Mouse (Mus musculus) MEL (cell line): ENCODE measurements around the gene Fnip2. TPM values are rescaled to one million over a fixed set of nuclear protein-coding genes. Genes with fewer than 3 reads are reported as not detected.
A peak's percentile ranks its signal among the peaks of the same experiment; 100 is the strongest.

ENCODE experiments used
- DNase-seq: peaks from one replicate; pipeline ENCODE4 v3.0.0; 2011; ENCODE audit warnings: low read depth, low spot score
- H3K27ac ChIP-seq: 2 replicates; pipeline ENCODE4 v1.5.1; 2012; ENCODE audit warnings: low read depth, mild to moderate bottlenecking, control low read depth, low read length, moderate library complexity; ENCODE audit not compliant: control insufficient read depth
- H3K27me3 ChIP-seq, 2 experiments: fragments of 150-350 bp in 1 of 2; sonication (generic) in 1 of 2; 2 replicates each; pipeline ENCODE4 v1.6.1; 2012; ENCODE audit warnings: low read length in 2 of 2, mild to moderate bottlenecking in 2 of 2, improper control_type of control experiment in 1 of 2, moderate library complexity in 1 of 2; ENCODE audit not compliant: insufficient read depth in 2 of 2, control insufficient read depth in 1 of 2
- H3K36me3 ChIP-seq, 2 experiments: 2 replicates each; pipeline ENCODE4 v1.6.1; 2012 to 2014; ENCODE audit warnings: low read length in 2 of 2, improper control_type of control experiment in 1 of 2, inconsistent platforms in 1 of 2, mild to moderate bottlenecking in 1 of 2; ENCODE audit not compliant: insufficient read depth in 2 of 2, control insufficient read depth in 1 of 2
- H3K4me1 ChIP-seq, 2 experiments: fragments of 150-350 bp in 1 of 2; sonication (generic) in 1 of 2; 2 replicates each; pipeline ENCODE4 v1.6.1; 2012; ENCODE audit warnings: low read length in 2 of 2, improper control_type of control experiment in 1 of 2, mild to moderate bottlenecking in 1 of 2; ENCODE audit not compliant: insufficient read depth in 2 of 2, control insufficient read depth in 1 of 2
- H3K4me3 ChIP-seq, 2 experiments: fragments of 150-350 bp in 1 of 2; sonication (generic) in 1 of 2; 2 replicates each; pipeline ENCODE4 v1.5.1; 2012; ENCODE audit warnings: low read depth in 2 of 2, low read length in 2 of 2, mild to moderate bottlenecking in 2 of 2, moderate library complexity in 2 of 2, control low read depth in 1 of 2, improper control_type of control experiment in 1 of 2; ENCODE audit not compliant: control insufficient read depth in 1 of 2, insufficient read depth in 1 of 2
- H3K79me2 ChIP-seq: 2 replicates; pipeline ENCODE4 v1.6.1; 2012; ENCODE audit warnings: mild to moderate bottlenecking, low read length, moderate library complexity; ENCODE audit not compliant: control insufficient read depth, poor library complexity, insufficient read depth
- H3K9ac ChIP-seq: 2 replicates; pipeline ENCODE4 v1.6.1; 2012; ENCODE audit warnings: low read depth, mild to moderate bottlenecking, control low read depth, low read length, moderate library complexity; ENCODE audit not compliant: control insufficient read depth, poor library complexity, severe bottlenecking
- H3K9me3 ChIP-seq: fragments of 150-350 bp; sonication (generic); replicated peaks from 2 replicates; pipeline ENCODE4 v1.6.1; 2012; ENCODE audit warnings: mild to moderate bottlenecking, low read length, improper control_type of control experiment, moderate library complexity; ENCODE audit not compliant: insufficient read depth
- CTCF ChIP-seq, 3 experiments: IDR thresholded peaks in 2 of 3; conservative IDR thresholded peaks in 1 of 3; 2 replicates each; pipeline ENCODE4 v1.5.1; 2011 to 2012; ENCODE audit warnings: low read length in 3 of 3, low read depth in 2 of 3, mild to moderate bottlenecking in 2 of 3, improper control_type of control experiment in 1 of 3, inconsistent platforms in 1 of 3, mixed read lengths in 1 of 3, moderate library complexity in 1 of 3; ENCODE audit not compliant: control insufficient read depth in 1 of 3, insufficient read depth in 1 of 3, poor library complexity in 1 of 3, severe bottlenecking in 1 of 3
- EP300 ChIP-seq, 2 experiments: IDR thresholded peaks; 2 replicates each; pipeline ENCODE4 v1.6.1; 2011; ENCODE audit warnings: improper control_type of control experiment in 2 of 2, low read length in 2 of 2, low read depth in 1 of 2, mild to moderate bottlenecking in 1 of 2
- ETS1 ChIP-seq: IDR thresholded peaks from 2 replicates; pipeline ENCODE4 v1.6.1; 2012; ENCODE audit warnings: low read depth, mild to moderate bottlenecking, inconsistent platforms, low read length, improper control_type of control experiment, moderate library complexity
- GABPA ChIP-seq: IDR thresholded peaks from 2 replicates; pipeline ENCODE4 v1.6.1; 2012; ENCODE audit warnings: low read depth, mild to moderate bottlenecking, inconsistent platforms, low read length, improper control_type of control experiment, moderate library complexity
- HCFC1 ChIP-seq: IDR thresholded peaks from 2 replicates; pipeline ENCODE4 v1.6.1; 2012; ENCODE audit warnings: low read depth, mild to moderate bottlenecking, inconsistent platforms, low read length, improper control_type of control experiment, moderate library complexity
- MAFK ChIP-seq: IDR thresholded peaks from 2 replicates; pipeline ENCODE4 v1.6.1; 2011; ENCODE audit warnings: low read depth, mild to moderate bottlenecking, low read length, improper control_type of control experiment, borderline replicate concordance
- MAX ChIP-seq: IDR thresholded peaks from 2 replicates; pipeline ENCODE4 v1.6.1; 2011; ENCODE audit warnings: low read length, improper control_type of control experiment
- MEF2A ChIP-seq: IDR thresholded peaks from 2 replicates; pipeline ENCODE4 v1.6.1; 2014; ENCODE audit warnings: low read depth, mild to moderate bottlenecking, inconsistent platforms, low read length, improper control_type of control experiment; ENCODE audit not compliant: poor library complexity, insufficient replicate concordance, severe bottlenecking; ENCODE audit errors: extremely low read depth
- MXI1 ChIP-seq: IDR thresholded peaks from 2 replicates; pipeline ENCODE4 v1.6.1; 2011; ENCODE audit warnings: mild to moderate bottlenecking, low read depth, low read length, improper control_type of control experiment
- MYB ChIP-seq: IDR thresholded peaks from 2 replicates; pipeline ENCODE4 v1.6.1; 2011; ENCODE audit warnings: mild to moderate bottlenecking, low read depth, low read length, improper control_type of control experiment
- MYC ChIP-seq: IDR thresholded peaks from 2 replicates; pipeline ENCODE4 v1.6.1; 2011; ENCODE audit warnings: low read depth, mild to moderate bottlenecking, low read length, improper control_type of control experiment, moderate library complexity
- NELFE ChIP-seq: IDR thresholded peaks from 2 replicates; pipeline ENCODE4 v1.6.1; 2011; ENCODE audit warnings: low read depth, low read length, improper control_type of control experiment
- POLR2AphosphoS5 ChIP-seq: IDR thresholded peaks from 2 replicates; pipeline ENCODE4 v1.6.1; 2012; ENCODE audit warnings: low read depth, borderline replicate concordance, mild to moderate bottlenecking, inconsistent platforms, low read length, moderate library complexity, mixed read lengths
- RAD21 ChIP-seq: IDR thresholded peaks from 2 replicates; pipeline ENCODE4 v1.6.1; 2011; ENCODE audit warnings: mild to moderate bottlenecking, low read depth, low read length, improper control_type of control experiment
- SIN3A ChIP-seq: IDR thresholded peaks from 2 replicates; pipeline ENCODE4 v1.6.1; 2012; ENCODE audit warnings: low read length, improper control_type of control experiment, inconsistent platforms
- SMC3 ChIP-seq: IDR thresholded peaks from 2 replicates; pipeline ENCODE4 v1.6.1; 2011; ENCODE audit warnings: low read depth, low read length, improper control_type of control experiment
- TAL1 ChIP-seq: IDR thresholded peaks from 2 replicates; pipeline ENCODE4 v1.6.1; 2012; ENCODE audit warnings: mild to moderate bottlenecking, inconsistent platforms, low read length, moderate library complexity, mixed read lengths
- USF1 ChIP-seq: IDR thresholded peaks from 2 replicates; pipeline ENCODE4 v1.6.1; 2014; ENCODE audit warnings: low read depth, mild to moderate bottlenecking, inconsistent platforms, low read length, improper control_type of control experiment, moderate library complexity
- USF2 ChIP-seq, 2 experiments: IDR thresholded peaks; 2 replicates each; pipeline ENCODE4 v1.6.1; 2011 to 2012; ENCODE audit warnings: improper control_type of control experiment in 2 of 2, low read length in 2 of 2, borderline replicate concordance in 1 of 2, inconsistent platforms in 1 of 2, low read depth in 1 of 2, mild to moderate bottlenecking in 1 of 2; ENCODE audit not compliant: insufficient read depth in 1 of 2
- ZC3H11A ChIP-seq: IDR thresholded peaks from 2 replicates; pipeline ENCODE4 v1.6.1; 2012; ENCODE audit warnings: low read depth, mild to moderate bottlenecking, inconsistent platforms, low read length, improper control_type of control experiment
- ZKSCAN1 ChIP-seq: IDR thresholded peaks from 2 replicates; pipeline ENCODE4 v1.6.1; 2012; ENCODE audit warnings: low read depth, mild to moderate bottlenecking, inconsistent platforms, low read length, improper control_type of control experiment, moderate library complexity
- ZMIZ1 ChIP-seq: IDR thresholded peaks from 2 replicates; pipeline ENCODE4 v1.6.1; 2012; ENCODE audit warnings: low read depth, mild to moderate bottlenecking, inconsistent platforms, low read length, improper control_type of control experiment, moderate library complexity
- polyA plus RNA-seq, 2 experiments: library from polyadenylated mRNA; stranded (reverse) in 1 of 2; unstranded in 1 of 2; fragments of >175 nt in 1 of 2; fragments of >200 nt in 1 of 2; gene quantifications; 2 replicates each; pipeline versions ENCODE4 v1.2.1 to v1.2.4; 2012; ENCODE audit warnings: low replicate concordance in 2 of 2, low read depth in 1 of 2; ENCODE audit not compliant: insufficient read length in 2 of 2, insufficient read depth in 1 of 2, missing spikeins in 1 of 2
- total RNA-seq: library from RNA; depleted of rRNA; stranded (reverse); fragments of 300-350 nt; gene quantifications from 2 replicates; pipeline ENCODE4 v1.2.3, GENCODE M21; 2012

Fnip2 gene
- total and polyA plus RNA-seq, 3 experiments = 10.4 to 65.8 (median 11.0) TPM

DNA sequence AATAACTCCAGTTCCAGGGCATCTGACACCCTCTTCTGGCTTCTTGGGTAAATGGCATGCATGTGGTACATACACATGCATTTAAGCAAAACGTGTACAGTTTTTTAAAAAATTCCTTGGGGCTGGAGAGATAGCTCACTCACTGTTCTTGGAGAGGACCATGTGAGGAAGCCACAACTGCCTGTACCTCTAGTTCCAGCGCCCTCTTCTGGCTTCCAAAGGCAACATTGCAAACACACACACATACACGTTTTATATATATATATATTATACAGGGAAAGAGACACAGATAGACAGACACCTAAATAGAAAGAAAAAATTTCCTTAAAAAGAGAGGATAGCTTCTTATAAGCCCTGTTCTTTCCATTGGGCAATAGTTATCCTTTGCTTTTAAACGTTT lies 123.7 kb downstream of the Fnip2 start:
- no peaks in the 10 kb centered on the region; a peak in 1 of 4 replicates for H3K4me1 ChIP-seq
- H3K9ac ChIP-seq = no peak overlapping the region
- H3K79me2 ChIP-seq = no peaks in the 10 kb centered on the region
- TF ChIP-seq TAL1 = no peak
- TF ChIP-seq RAD21 = peak; percentile 44
- peak; percentile 60 for TF ChIP-seq ZC3H11A
- no peak for TF ChIP-seq MEF2A
- TF ChIP-seq USF1 = no peak
- TF ChIP-seq EP300 (IDR thresholded peaks at IDR 0.05; ENCODE audit: low read depth in 1 of 2, low read length in 2 of 2) = no peak
- no peak for TF ChIP-seq ZMIZ1
- TF ChIP-seq SMC3 = peak; percentile 52
- TF ChIP-seq MXI1 = no peak
- TF ChIP-seq ZKSCAN1 = no peak
- no peak for TF ChIP-seq MAX
- TF ChIP-seq CTCF (IDR thresholded peaks at IDR 0.05 in 2 of 3, conservative IDR thresholded peaks at IDR 0.05 in 1 of 3; ENCODE audit: control insufficient read depth in 1 of 3, insufficient read depth in 1 of 3, low read depth in 2 of 3, low read length in 3 of 3, poor library complexity in 1 of 3, severe bottlenecking in 1 of 3) = peak; percentile 19 to 50 (median 45); a peak in 5 of 6 replicates
- no peaks in the 10 kb centered on the region for H3K27me3 ChIP-seq
- no peaks in the 10 kb centered on the region for H3K36me3 ChIP-seq
- DNase-seq = peak; percentile 58
- no peak overlapping the region for H3K27ac ChIP-seq
- H3K4me3 ChIP-seq = no peak overlapping the region
- H3K9me3 ChIP-seq = no peaks in the 10 kb centered on the region

DNA sequence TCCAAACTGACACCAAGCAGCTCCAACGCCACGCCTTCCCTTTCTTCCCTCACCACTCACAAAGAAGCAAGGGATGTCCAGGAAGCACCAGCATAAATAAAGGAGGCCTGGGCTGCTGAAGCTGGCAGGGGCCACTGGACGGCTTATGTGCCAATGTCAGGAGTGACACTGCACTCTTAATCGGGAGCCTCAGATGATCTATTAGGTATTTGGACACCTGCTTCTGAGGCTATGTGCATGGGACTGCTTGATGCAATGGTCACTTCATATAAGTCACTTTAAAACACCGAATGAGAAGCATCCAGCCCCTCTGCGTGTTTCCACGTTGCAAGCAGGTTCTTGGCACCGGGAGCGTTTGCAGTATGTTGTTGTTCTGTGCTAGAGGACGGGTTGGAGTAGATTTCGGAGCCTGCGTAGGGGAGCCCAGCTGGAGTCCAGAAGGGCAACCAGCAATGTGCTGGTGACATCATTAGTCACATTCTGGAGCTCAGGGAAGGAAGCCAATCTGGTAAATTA lies 126.6 kb downstream of the Fnip2 start:
- H3K9me3 ChIP-seq = no peaks in the 10 kb centered on the region
- H3K27me3 ChIP-seq = no peaks in the 10 kb centered on the region
- H3K9ac ChIP-seq = no peak overlapping the region
- no peak overlapping the region for H3K27ac ChIP-seq
- H3K79me2 ChIP-seq = no peaks in the 10 kb centered on the region
- H3K4me1 ChIP-seq = peaks cover 0 to 7% of the 10 kb centered on the region in 2 experiments; a peak in 2 of 4 replicates
- no peak overlapping the region for H3K4me3 ChIP-seq
- TF ChIP-seq ETS1 (no peak), TAL1 (no peak)
- DNase-seq = no peak
- no peaks in the 10 kb centered on the region for H3K36me3 ChIP-seq

DNA sequence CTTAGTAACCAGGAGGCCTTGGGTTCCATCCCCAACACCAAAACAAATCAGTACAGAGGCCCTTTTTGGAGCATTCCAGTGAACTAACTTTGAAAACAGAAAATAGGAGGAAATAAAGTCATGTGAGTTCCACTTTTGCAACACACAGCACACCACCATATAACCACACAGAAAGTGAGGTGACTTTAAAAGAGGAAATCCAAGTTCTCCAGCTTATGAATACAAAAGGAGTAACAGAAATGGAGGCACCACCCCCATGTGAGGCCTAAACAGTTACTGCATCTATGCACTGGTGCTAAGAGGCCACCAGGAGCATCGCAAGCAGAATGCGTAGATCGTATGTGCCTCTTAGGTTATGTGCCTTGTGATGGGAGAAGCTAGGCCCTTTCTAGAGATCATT lies 129.3 kb downstream of the Fnip2 start:
- peak; percentile 35 for DNase-seq
- Histone ChIP-seq H3K4me1 (peaks cover 0 to 7% of the 10 kb centered on the region in 2 experiments; a peak in 2 of 4 replicates), H3K9ac (no peak overlapping the region), H3K9me3 (no peaks in the 10 kb centered on the region), H3K36me3 (no peaks in the 10 kb centered on the region; a peak in 1 of 4 replicates), H3K27me3 (no peaks in the 10 kb centered on the region), H3K4me3 (no peak overlapping the region), H3K79me2 (no peaks in the 10 kb centered on the region), H3K27ac (0 out of 2 replicates have a peak overlapping the region, but pooled peaks have one; percentile 43)
- no peak for TF ChIP-seq ZKSCAN1
- no peak for TF ChIP-seq TAL1
- no peak for TF ChIP-seq ETS1
- no peak for TF ChIP-seq MAFK
- no peak for TF ChIP-seq SIN3A
- no peak for TF ChIP-seq POLR2AphosphoS5
- no peak for TF ChIP-seq MEF2A
- TF ChIP-seq RAD21 = no peak
- no peak for TF ChIP-seq GABPA
- no peak for TF ChIP-seq MYB
- no peak for TF ChIP-seq USF2 (IDR thresholded peaks at IDR 0.05; ENCODE audit: borderline replicate concordance in 1 of 2, insufficient read depth in 1 of 2, low read depth in 1 of 2, low read length in 2 of 2)
- TF ChIP-seq HCFC1 = no peak
- no peak for TF ChIP-seq EP300 (IDR thresholded peaks at IDR 0.05; ENCODE audit: low read depth in 1 of 2, low read length in 2 of 2)
- no peak for TF ChIP-seq ZC3H11A
- TF ChIP-seq SMC3 = no peak
- no peak for TF ChIP-seq MYC
- TF ChIP-seq NELFE = no peak
